Comparison of ENCODE assay signal across 30 mouse cellular contexts in the genomic region with DNA sequence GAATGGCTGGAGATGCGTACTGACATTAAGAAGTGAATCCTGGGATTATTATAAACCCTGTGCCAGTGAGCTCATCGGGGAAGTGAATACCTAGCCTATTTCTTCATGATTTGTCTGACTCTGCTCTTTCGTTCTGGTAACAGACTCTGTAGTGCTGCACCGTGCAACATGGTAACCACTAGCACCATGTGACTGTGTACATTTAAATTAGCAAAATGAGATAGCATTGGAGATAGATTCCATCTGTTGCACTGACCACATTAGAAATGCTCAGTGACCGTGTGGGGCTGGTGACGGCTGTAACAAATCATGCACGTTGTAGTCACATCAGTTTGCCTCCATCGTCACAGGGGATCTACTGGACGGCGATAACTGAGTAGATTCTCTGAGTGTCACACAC.
DNase-seq lines count a peak whose midpoint lies in the region; ATAC-seq and TF ChIP-seq lines count a peak whose summit lies in the region.
"Had no signal": no experiment of that assay in that cellular context is flagged by ENCODE, and none has a peak within 500 bp of the region (broad histone marks: within the 10 kb centered on the region; RNA-seq: fewer than 3 reads in every experiment).

No protein-coding gene starts in this region.

- no peaks in the 10 kb centered on the region for H3K9me3 ChIP-seq in hindbrain, embryonic 14.5 days (ENCODE audit: control insufficient read depth, low read length)
- H3K9me3 ChIP-seq in hindbrain, postnatal 0 days (ENCODE audit: low read length) = no peaks in the 10 kb centered on the region
- no peaks in the 10 kb centered on the region for H3K9me3 ChIP-seq in lung, embryonic 14.5 days (ENCODE audit: low read depth, low read length)
- H3K9me3 ChIP-seq: embryonic facial prominence, embryonic 12.5 days; embryonic facial prominence, embryonic 15.5 days; heart, embryonic 10.5 days; heart, embryonic 13.5 days; hindbrain, embryonic 13.5 days had no signal

- no peak overlapping the region for H3K4me3 ChIP-seq in hindbrain, embryonic 14.5 days (replicated peaks; ENCODE audit: low read length)
- H3K4me3 ChIP-seq in hindbrain, postnatal 0 days (ENCODE audit: low read length) = no peak overlapping the region
- H3K4me3 ChIP-seq in lung, embryonic 14.5 days (ENCODE audit: low read depth, low read length) = no peak overlapping the region
- no peak overlapping the region for H3K4me3 ChIP-seq in lung, adult 2 months (replicated peaks; ENCODE audit: extremely low read depth, low read depth, low read length)
- H3K4me3 ChIP-seq: embryonic facial prominence, embryonic 12.5 days; embryonic facial prominence, embryonic 15.5 days; gastrocnemius, adult 2 months; heart, adult 2 months; heart, embryonic 10.5 days; heart, embryonic 13.5 days; hindbrain, embryonic 13.5 days had no signal

- 51% methylated on average over 10 of the region's 10 CpGs for WGBS in hindbrain, embryonic 14.5 days
- WGBS in hindbrain, postnatal 0 days = 63% methylated on average over 10 of the region's 10 CpGs
- 48% methylated on average over 10 of the region's 10 CpGs for WGBS in lung, embryonic 14.5 days
- WGBS in lung, adult 2 months = 74% methylated on average over 10 of the region's 10 CpGs

- no peak overlapping the region for H3K27ac ChIP-seq in hindbrain, embryonic 14.5 days
- no peak overlapping the region for H3K27ac ChIP-seq in hindbrain, postnatal 0 days
- no peak overlapping the region for H3K27ac ChIP-seq in lung, embryonic 14.5 days (ENCODE audit: low read depth)
- H3K27ac ChIP-seq: embryonic facial prominence, embryonic 12.5 days; embryonic facial prominence, embryonic 15.5 days; gastrocnemius, adult 2 months; heart, adult 2 months; heart, embryonic 10.5 days; heart, embryonic 13.5 days; hindbrain, embryonic 13.5 days had no signal

- no peak overlapping the region for H3K4me2 ChIP-seq in hindbrain, embryonic 14.5 days (replicated peaks)
- H3K4me2 ChIP-seq in hindbrain, postnatal 0 days (ENCODE audit: low read depth, low read length) = no peak overlapping the region
- no peak overlapping the region for H3K4me2 ChIP-seq in lung, embryonic 14.5 days
- H3K4me2 ChIP-seq: embryonic facial prominence, embryonic 12.5 days; embryonic facial prominence, embryonic 15.5 days; heart, embryonic 13.5 days; hindbrain, embryonic 13.5 days had no signal

- H3K9ac ChIP-seq in hindbrain, embryonic 14.5 days = no peak overlapping the region
- H3K9ac ChIP-seq in hindbrain, postnatal 0 days (replicated peaks; ENCODE audit: low read length) = no peak overlapping the region
- no peak overlapping the region for H3K9ac ChIP-seq in lung, embryonic 14.5 days
- H3K9ac ChIP-seq: embryonic facial prominence, embryonic 12.5 days; embryonic facial prominence, embryonic 15.5 days; forebrain, postnatal 0 days; heart, embryonic 13.5 days; hindbrain, embryonic 13.5 days had no signal

- no peaks in the 10 kb centered on the region for H3K27me3 ChIP-seq in hindbrain, embryonic 14.5 days (ENCODE audit: control insufficient read depth, insufficient read depth, low read length)
- no peaks in the 10 kb centered on the region for H3K27me3 ChIP-seq in hindbrain, postnatal 0 days (ENCODE audit: insufficient read depth, low read length)
- no peaks in the 10 kb centered on the region for H3K27me3 ChIP-seq in lung, embryonic 14.5 days (ENCODE audit: insufficient read depth, low read length)
- H3K27me3 ChIP-seq: CH12.LX; embryonic facial prominence, embryonic 12.5 days; embryonic facial prominence, embryonic 15.5 days; heart, embryonic 13.5 days; hindbrain, embryonic 13.5 days; Patski had no signal

- ATAC-seq in hindbrain, embryonic 14.5 days (ENCODE audit: low FRiP score) = 0 out of 2 replicates have a peak, but pooled peaks have one; percentile 43
- ATAC-seq in hindbrain, postnatal 0 days = no peak
- no peak; the same call in 1 of the 2 replicates for ATAC-seq in lung, embryonic 14.5 days (ENCODE audit: insufficient read depth)
- ATAC-seq: forebrain, embryonic 14.5 days; forebrain, postnatal 0 days; inflammation-experienced regulatory T-cells, adult 6 months; Patski had no signal

- DNase-seq in hindbrain, embryonic 14.5 days (ENCODE audit: low spot score) = no peak
- DNase-seq in hindbrain, postnatal 0 days (ENCODE audit: low spot score) = no peak
- DNase-seq in lung, embryonic 14.5 days = peak; percentile 11
- no peak for DNase-seq in lung, adult 2 months
- DNase-seq in retina, embryonic 14.5 days (ENCODE audit: low spot score) = peak; percentile 20
- peak; percentile 4 for DNase-seq in retina, postnatal 7 days (ENCODE audit: low read depth, low spot score)
- DNase-seq in left cerebral cortex, adult 8-10 months (ENCODE audit: low spot score in 2 of 2) = no peak
- DNase-seq: adrenal gland, adult 2 months; adrenal gland, postnatal 14 days; B cell, adult 2 months; cerebellum, adult 11 months; cerebellum, adult 2 months; cerebellum, adult 9-11 months; cerebellum, postnatal 25 days; forebrain, postnatal 0 days; gastrocnemius, adult 2 months; gastrocnemius, postnatal 14 days; heart, adult 2 months; heart, postnatal 14 days; heart, postnatal 4 days had no signal

- peaks cover 15% of the 10 kb centered on the region; the same call in 1 of the 2 replicates for H3K4me1 ChIP-seq in hindbrain, embryonic 14.5 days (replicated peaks; ENCODE audit: control insufficient read depth, insufficient read depth, low read length)
- H3K4me1 ChIP-seq in hindbrain, postnatal 0 days (ENCODE audit: insufficient read depth, low read length) = no peaks in the 10 kb centered on the region
- H3K4me1 ChIP-seq in lung, embryonic 14.5 days (ENCODE audit: insufficient read depth) = no peaks in the 10 kb centered on the region
- no peaks in the 10 kb centered on the region for H3K4me1 ChIP-seq in lung, adult 2 months (ENCODE audit: control insufficient read depth, insufficient read depth, low read length)
- H3K4me1 ChIP-seq: embryonic facial prominence, embryonic 12.5 days; embryonic facial prominence, embryonic 15.5 days; heart, embryonic 10.5 days; heart, embryonic 13.5 days had no signal

- no peak for TF ChIP-seq POLR2A in lung, adult 2 months (IDR thresholded peaks at IDR 0.05; ENCODE audit: borderline replicate concordance, extremely low read depth, low read depth, low read length)

- no peak for TF ChIP-seq CTCF in hindbrain, postnatal 0 days (IDR thresholded peaks at IDR 0.05; ENCODE audit: low read depth)
- no peak for TF ChIP-seq CTCF in lung, embryonic 14.5 days (IDR thresholded peaks at IDR 0.05; ENCODE audit: low read depth)
- no peak for TF ChIP-seq CTCF in lung, adult 2 months (IDR thresholded peaks at IDR 0.05; ENCODE audit: insufficient read depth, low read length)

- no peaks in the 10 kb centered on the region for H3K36me3 ChIP-seq in hindbrain, embryonic 14.5 days (replicated peaks; ENCODE audit: control insufficient read depth, insufficient read depth)
- H3K36me3 ChIP-seq in hindbrain, postnatal 0 days (ENCODE audit: insufficient read depth, low read length) = no peaks in the 10 kb centered on the region
- H3K36me3 ChIP-seq in lung, embryonic 14.5 days (ENCODE audit: insufficient read depth) = no peaks in the 10 kb centered on the region
- H3K36me3 ChIP-seq: embryonic facial prominence, embryonic 12.5 days; embryonic facial prominence, embryonic 15.5 days; G1E; heart, embryonic 10.5 days; heart, embryonic 13.5 days; hindbrain, embryonic 13.5 days had no signal

Comparison
In these comparisons a context has a peak if more than half of its experiments do, and no peak if none do; other contexts are left out.
1. DNase-seq: peak in lung, embryonic 14.5 days (single experiment), retina, embryonic 14.5 days (single experiment) and retina, postnatal 7 days (single experiment); none in hindbrain, embryonic 14.5 days (single experiment), hindbrain, postnatal 0 days (single experiment), lung, adult 2 months (single experiment) and left cerebral cortex, adult 8-10 months (0 of 2).